Mouse (Mus musculus) liver (tissue): Measurements from ENCODE around the gene Neurl1b.
A peak's percentile ranks its signal among the peaks of the same experiment; 100 is the strongest.

Experiments
- DNase-seq: peaks from one replicate; pipeline ENCODE4 v3.0.0-alpha.2; 2020; ENCODE audit warnings: mixed read lengths

The Neurl1b gene

DNA sequence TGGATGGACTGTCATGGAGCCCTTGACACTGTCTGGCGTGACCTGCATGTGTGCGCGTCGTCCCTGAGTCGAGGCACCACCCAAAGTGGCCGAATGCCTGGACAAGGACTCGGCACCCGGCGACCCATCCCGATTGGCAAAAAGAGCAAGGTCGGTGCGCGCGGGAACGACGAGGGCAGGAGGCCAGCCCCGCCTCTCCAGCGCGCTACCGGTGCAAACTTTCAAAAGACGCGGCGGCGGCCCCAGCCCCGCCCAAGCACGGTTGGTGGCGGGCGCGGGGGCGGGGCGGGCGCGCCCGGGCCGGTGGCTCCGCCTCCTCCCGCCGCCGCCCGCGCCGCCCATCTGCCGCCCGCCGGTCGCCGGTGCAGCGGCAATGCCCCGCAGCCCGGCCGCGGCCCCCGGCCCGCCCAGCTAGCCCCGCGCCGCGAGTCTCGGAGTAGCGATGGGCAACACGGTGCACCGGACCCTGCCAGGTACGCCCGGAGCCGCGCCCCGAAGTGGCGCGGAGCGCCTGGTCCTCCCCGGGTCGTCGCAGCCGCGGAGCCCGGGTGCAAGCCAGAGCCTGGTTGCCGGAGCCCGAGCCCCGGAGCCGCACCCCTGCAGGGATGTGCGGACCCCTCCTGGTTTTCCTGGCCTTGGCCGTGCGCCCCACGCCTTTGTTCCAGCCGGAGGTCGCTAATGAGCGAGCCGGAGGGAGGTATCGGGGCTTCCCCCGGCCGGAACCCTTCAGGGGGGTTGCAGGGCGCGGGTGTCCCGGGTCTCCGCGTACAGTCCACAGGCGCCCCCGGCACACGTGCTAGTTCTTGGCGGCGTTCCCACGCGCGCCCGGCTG is at the start of gene Neurl1b:
Gene Neurl1b, plus strand, starts transcription at position 307 of the 832 bp plus-strand sequence.
- peak; percentile 67 for DNase-seq

DNA sequence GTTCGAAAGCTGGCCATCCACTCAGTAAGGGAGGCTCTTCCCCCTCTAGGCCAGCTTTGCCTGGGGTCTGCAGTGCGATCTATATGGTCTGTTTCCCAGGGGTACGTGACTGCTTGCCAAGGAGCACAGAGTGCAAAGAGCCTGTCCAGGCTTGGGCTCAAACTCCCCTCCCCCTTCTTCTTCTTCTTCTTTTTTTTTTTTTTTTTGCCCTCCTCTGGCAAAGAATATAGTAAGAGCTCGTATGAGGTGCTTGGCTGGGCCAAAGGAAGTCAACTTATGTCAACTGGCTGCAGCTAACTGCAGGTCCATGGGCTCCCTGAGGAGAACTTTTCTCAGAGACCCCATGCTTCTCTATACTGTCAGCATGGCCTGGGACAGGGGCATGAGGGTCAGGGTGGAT is 47.8 kb upstream of the Neurl1b start:
- DNase-seq: no peak

DNA sequence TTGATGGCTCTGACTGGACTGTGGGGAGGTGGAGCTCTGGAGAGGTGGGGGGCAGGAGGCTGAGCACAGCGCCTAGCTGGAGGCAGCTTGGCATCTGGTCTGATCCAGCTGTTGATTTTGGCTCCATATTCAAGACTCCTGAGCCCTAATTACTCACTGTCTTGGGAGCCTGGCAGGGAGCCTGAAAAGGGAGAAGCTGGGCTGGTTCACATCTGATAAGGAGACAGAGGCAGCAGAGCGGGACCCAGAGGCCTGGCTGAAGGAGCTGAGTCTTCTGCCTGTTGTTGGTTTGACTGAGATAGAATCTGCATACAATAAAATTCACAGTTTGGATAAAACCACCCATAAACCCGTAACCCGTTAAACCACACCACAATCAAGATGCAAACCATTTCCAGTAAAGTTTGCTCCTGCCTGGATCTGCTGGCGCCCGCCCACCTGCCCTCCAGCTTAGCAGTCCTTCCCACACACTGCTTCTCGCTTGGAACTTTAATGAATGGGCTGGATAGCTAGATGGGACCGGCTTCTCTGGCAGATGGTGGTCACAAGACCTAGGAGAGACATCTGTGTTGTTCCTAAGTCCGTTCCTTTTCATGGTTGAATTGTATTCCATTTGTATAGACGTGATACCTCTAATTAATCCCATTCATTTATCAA is 46.2 kb upstream of the Neurl1b start:
- peak; percentile 22 for DNase-seq

DNA sequence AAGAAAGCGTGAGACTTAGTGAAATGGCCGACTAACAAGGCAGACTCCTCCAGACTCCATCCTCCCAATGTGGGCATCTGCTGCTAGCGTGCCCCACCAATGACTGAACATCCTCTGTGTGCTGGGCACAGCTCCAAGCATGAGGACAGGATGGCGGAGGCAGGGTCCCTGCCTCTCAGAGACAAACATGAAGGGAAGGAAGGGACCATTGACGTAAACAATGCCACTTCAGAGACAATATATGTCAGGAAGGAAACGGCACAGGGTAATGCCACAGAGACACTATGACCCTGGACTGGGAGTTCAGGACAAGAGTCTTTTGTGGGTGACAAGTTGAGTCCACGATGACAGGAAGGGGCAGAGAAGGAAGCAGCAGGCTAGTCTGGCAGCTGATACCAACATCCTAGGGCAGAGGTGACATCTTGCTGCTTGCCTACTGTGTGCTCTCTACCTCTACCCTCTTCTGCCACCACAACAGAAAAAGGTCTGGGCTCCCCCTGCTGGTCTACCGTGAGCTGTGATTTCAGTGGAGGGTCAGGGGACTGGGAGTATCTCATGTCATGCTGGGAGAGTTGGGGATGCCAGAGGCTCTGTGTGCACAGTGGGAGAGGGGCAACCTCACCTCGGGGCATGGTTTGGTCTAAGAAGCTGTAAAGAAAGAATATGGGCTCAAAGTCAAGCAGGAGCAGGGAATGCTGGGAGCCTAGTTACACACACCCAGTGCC is 43.9 kb upstream of the Neurl1b start:
- DNase-seq: peak; percentile 35

DNA sequence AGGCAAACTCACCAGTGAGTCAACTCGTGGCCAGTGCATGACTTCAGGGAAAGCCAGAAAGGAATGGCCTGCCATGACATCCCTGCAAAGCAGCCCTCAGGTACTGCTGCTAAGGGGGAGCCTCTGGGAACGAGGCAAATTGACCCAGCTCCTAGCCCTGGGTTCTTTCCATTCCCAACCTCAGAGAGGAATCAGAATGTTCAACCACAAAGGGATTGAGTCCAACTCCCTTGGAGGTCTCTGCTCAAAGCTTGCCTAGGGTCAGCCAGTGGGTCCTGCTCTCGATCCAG is 43.4 kb upstream of the Neurl1b start:
- DNase-seq: no peak

DNA sequence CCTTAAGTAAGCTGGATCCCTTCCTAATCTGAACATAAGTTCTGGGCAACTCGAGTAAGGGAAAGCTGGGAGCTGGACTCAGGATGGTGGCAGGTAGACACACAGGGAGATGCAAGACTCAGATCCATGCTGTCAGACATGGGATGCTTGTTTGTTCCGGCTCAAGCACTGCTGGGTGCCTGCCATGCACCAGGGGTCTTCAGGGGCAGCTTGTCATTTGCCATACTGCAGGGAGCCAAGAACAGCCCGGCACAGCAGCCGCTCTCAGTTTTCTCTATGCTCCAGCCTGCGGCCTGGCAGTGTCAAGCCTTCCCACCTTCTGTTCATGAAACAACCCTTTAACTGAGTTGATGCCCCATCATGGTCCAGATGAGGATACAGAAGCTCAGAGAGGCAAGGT is 41.4 kb upstream of the Neurl1b start:
- DNase-seq: no peak

DNA sequence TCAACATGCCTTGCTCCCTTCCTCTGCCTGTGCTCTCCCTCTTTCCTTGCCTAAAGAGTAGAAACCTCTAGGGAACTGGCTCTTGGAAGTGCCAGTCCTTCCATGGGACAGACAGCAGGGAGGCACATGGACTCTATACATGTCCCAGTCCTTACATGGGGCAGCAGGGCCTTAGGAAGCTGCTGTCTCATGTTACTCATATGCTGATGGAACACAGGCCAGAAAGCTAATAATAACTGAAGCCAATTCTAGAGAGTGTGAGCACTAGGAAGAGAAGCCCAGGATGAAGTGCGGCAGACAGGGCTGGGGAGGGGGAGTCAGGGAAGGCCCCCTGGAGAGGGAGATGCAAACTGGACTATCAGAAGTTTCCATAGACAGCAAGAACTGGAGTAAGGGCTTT is 38.2 kb upstream of the Neurl1b start:
- no peak for DNase-seq

DNA sequence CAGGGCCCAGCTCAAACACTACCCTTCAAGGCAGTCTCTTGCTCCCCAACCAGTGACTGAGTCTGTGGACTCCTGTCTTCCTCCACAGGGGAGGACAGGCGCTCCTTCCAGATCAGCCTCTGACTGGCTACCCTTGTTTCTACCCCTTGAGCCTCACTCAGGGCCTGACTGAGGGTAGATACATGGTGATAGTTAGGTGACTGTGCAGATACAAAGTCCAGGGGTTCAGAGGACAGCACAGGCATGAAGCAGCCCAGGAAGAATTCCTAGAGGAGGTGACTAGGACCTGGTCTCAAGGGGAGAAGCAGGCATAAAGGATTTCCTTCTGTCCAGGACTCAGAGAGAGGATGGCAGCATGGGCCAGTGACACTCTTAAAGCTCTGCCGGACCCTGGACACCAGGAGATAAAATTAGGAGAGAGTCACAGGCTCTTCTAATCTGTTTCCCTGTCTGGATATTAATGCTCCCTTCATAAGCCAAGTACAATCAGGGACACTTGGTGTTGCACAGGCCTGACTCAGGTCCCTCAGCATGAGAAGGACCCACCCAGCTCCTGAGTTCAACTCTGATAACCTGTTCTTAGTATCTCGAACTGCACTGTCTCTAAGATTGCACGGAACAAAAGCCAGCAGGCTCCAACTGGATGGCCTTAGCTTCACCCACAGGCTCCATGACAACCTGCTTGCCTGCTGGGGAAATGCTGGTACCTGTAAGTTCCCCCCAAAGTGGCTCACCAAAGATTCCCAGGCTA is 37.5 kb upstream of the Neurl1b start:
- DNase-seq: no peak

DNA sequence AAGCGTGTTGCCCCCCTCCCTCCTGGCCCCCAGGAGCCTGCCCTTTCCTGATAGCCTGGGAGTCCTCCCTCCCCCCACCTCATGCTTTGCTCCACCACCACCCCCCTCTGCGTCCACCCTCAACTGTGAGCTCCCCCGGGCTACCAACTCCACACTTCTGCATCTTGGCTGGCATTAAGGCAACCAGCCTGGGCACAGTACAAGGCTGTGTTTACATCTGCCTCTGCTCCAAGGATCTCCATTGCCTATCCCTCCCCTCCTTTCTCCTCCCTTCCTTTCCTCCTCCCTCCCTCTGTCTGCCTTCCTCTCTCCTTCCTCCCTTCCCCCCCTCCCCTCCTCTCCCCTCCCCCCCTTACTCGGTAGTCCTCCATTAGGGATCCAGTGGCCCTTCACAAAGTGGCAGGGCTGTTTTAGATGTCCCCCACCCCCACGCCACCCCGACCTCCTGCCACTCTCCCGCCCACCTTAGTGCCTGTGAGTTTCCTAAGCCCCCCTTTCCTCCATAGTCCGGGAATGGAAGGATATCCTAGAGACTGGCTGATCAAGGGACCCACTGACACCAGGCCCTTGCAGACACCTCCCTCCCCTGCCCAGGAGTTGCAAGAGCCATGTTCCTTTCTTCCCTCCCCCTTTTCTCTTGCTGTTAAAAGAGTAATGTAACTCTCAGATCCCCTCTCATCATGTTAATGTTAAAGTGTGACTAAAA is 34.2 kb upstream of the Neurl1b start:
- no peak for DNase-seq

DNA sequence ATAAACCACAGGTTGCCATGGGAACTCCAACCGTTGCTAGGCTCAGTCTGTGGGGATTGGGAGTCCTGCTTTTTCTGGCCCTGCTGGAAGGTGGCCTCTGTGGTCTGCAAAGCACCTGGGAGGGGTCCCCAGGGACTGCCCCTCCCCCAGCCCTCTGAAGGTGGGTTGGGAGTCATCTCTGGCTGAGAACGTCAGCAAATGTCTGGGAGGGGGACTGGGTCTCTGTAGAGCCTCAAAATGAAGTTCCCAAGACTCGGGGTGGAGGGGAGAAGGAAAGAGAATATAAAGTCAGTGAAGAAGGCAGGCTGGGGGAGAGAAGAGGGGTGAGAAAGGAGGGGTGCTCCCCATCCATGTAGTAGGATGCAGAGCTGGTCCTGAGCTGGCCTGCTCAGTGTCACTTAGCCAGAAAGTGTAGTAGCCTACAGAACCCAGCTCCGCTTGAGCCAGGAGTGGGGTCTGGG is 33.6 kb upstream of the Neurl1b start:
- peak; percentile 26 for DNase-seq

DNA sequence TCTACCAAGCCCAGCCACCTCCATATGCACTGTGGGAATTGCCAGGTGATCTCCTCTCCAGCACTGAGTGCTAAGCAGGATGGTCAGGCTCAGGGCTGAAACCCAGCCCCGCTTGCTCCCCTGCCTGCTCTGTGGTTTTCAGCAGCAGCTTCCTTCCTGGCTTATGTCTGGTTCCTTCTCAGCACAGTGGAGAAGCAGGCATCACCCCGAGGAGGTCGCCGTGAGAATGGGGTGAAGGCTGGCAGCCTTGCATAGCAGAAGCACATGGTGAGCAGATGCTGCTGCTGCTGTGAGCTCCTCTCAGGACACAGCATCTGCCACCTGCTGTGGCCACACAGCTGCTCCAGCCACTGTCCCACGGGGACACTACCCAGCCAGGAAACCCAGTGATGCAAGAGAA is 33.0 kb upstream of the Neurl1b start:
- DNase-seq: no peak

DNA sequence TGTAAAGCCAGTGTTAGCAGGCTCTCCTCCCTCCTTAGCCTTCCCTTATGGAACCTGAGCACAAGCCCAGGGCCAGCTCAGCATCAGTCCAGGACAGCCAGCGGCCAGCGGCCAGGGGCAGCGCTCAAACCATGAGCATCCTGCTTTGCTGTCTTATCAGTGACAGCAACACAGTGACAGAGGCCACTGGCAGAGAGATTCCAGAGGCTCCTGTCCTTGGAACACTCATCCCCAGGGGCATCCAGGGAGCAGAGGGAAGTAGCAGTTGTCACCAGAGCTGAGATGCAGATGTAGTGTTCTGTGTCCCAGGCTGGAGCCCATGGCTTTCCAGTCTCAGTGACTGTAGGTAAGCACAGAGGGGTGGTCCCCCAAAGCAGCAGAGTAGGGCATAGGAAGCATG is 32.5 kb upstream of the Neurl1b start:
- no peak for DNase-seq

DNA sequence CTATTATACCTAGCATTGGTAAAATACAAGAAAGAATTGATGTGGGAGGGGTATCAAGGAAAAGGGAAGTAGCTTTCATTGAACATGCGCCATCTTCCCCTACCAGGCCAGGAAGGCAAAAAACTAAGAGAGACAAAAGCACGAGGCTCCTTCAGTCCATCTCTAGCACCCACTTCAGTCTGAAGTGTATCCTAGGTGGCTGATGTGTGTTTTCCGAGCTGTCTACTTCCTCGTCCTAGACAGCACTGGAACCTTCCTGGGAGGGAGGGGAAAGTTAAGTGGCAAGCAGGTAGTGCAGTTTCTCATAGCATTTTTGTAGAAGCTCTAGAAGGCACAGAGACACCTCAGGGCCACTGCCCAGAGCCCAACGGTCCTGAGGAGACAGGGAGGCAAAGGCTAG is 31.9 kb upstream of the Neurl1b start:
- no peak for DNase-seq

DNA sequence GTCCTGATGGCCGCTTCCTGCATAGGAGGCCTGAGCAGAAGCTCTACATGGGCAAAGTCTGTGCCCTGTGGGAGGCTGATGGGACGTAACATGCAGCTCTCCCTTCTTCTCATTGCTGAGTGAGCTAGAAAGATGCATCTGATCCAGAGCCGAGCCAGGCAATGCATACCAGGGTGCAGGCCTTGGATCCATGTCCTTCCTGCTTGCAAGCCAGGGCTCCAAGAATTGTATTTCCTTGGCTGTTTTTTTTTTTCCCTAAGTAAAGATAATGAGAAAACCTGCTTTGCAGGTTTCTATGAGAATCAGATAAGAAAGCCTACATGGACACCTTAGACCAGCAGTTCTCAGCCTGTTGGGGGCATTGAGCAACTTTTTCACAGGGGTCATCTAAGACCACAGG is 30.5 kb upstream of the Neurl1b start:
- DNase-seq: no peak

DNA sequence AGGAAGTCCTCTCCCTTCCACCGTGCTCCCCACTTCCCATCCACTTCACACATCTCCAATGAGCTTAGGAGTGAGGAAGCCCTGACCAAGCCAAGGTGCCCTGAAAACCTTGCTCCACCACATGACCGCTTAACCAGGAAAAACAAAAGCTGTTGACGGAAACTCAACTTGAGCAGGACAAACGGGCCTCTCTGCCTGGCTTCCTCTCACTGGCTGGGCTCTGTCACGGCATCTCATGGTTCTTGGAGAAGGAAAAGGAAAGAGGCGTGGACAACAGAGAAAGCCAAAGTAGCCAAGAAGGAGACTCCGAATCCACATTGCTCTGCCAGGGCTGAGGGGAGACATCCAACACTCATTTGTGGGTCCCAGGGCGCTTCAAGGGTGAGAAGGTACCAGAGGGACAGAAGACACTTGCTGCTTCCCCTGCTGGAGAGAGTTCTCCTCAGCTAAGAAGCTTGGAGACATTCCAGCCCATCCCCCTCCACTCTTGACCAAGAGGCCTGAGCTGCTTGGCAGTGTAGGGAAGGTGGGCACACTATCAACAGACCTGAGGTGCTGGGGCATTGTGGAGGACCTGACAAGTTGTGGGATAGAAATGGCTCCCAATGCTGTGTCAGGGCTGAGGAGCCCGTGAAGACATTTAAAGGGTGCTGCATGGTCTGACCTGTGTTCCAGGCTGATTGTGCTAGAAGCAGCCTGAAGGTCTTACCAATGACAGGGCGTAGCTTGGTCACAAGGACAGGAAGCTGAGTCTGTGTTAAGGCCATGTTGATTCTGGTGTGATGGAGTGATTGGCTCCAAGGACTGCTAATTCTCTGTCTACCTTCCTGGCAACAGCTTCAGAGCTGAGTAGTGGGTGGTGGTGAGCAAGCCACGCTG is 29.1 kb upstream of the Neurl1b start:
- no peak for DNase-seq

DNA sequence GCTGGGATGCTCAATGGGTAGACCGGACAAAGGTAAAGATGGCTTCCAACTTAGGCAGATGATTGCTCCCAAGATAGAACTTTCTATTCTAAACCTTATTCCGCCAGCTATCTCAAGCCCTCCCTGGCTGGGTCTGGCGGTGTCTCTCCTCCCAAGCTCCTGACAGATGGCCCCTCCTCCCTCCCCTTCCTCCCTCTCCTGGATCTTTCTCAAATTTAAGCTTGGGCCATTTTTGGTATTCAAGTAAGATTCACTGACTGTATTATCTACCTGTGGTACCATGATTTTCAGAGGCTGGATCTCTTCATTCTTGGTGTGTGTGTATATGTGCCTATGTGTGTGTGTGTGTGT is 28.5 kb upstream of the Neurl1b start:
- DNase-seq: no peak

DNA sequence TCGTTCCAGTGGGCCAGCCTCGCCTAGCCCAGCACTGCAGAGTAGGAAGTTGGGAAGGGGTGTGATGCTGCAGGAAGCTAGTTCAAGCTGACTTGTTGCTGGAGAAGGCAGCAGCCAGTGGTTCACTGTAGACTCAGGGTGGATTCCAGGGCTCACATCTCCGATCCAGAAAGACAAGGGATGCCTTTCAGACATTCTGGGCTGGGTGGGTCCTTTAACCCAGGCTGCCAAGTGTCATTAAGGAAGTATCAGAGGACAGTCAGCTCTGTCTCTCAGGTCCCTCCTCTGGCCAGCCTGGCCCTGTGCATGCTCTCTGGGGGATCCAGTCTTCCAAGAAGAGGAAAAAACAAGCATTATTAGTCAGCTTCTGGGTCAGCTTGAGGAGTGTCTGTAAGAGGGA is 26.5 kb upstream of the Neurl1b start:
- DNase-seq: no peak

DNA sequence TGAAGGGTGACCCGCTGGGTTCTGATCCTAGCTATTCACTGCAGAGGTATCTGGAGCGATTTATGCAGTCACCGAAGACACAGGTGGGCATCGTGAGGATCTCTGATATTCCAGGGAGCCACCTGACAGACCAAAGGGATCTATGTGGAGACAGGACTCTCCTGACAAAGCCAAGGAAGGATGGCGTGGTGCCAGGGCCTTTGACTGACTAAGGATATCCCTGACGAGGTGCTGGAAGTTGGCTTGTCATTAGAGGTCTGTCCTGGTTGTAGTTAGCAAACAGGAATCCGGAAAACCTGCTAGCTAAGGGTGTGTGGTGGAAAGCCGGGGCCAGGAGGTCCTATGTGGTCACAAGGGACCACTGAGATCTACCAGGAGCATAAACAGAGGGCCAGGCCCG is 25.4 kb upstream of the Neurl1b start:
- DNase-seq: no peak

DNA sequence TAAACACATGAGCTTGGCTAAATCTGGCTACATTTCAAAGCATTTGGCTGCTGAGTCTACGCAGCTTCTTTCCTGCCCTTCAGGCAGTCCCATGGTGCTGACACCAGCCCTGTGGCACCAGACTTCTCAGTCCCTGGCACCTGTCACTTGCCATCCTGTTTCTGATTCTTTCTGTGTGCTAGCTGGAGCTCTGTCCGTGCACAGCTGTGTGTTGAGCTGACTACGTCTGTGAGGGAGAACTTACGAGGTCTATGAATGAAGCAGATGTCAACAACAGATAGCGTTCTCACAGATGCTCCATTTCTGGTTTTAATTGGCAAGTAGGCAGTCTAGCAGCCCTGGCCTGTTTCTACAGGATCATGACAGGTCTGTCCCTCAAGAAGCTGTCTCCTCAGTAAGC is 24.0 kb upstream of the Neurl1b start:
- no peak for DNase-seq

DNA sequence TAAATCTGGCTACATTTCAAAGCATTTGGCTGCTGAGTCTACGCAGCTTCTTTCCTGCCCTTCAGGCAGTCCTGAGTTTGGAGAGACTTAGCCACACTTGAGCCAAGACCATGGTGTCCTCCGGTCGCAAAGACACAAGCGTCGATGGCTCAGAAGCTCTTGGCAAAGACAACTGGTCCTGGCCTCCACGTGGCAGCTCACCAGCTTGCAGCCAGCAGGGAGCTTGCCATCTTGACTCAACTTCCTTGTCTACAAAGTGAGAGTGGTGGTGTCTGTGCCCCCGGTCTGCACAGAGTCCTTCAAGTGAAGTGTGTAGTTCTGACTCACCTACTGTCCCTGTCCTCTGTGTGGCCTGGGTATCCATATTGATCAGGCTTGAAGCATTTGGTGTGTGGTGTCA is 22.3 kb upstream of the Neurl1b start:
- no peak for DNase-seq

DNA sequence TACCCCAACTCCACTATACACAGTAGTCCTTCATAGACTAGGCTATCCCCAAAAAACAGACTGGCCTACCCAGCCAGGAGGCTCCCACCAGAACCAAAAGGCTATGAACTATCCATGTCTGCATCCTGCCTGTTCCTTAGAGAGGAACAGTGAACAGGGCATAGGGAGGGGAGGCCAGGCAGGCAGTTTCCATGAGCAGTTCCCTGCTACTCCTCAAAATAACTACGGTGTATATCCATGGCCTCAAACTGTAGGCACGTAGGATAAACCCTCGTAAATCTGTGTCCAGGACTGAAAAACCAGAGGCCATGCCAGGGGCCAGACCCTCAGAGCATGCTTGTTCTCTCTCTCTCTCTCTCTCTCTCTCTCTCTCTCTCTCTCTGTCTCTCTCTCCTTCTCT is 17.9 kb upstream of the Neurl1b start:
- no peak for DNase-seq

DNA sequence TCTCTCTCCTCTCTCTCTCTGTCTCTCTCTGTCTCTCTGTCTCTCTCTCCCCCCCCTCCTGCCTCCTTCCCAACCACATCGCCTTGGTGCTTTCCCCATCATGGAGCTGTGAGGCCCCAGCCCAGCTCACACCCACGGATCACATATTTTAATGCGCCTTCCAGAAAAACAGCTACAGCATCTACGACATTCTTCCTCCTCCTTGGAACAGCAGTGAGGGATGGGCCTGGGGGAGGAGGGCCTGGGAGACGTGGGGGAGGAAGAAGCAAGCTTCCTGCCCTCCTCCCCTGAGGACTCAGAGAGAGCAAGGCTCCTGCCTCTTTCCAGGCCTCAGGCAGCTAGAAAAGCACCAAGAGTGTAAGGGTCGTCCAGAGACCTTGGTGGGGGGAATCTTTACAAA is 17.3 kb upstream of the Neurl1b start:
- peak; percentile 17 for DNase-seq
